ENCODE assay signal across 7 mouse cellular contexts in genomic region chr6:47919646-47920446, GRCm38 (mm10). TPM values are rescaled to one million over a fixed set of nuclear protein-coding genes. Genes with fewer than 3 reads are reported as not detected.
DNase-seq lines count a peak whose midpoint lies in the region; ATAC-seq and TF ChIP-seq lines count a peak whose summit lies in the region.

No protein-coding gene starts in this region.

- WGBS in spleen, adult 2 months = 34% methylated on average over 11 of the region's 11 CpGs
- WGBS in forebrain, embryonic 12.5 days = 21% methylated on average over 11 of the region's 11 CpGs
- 27% methylated on average over 11 of the region's 11 CpGs for WGBS in liver, embryonic 13.5 days (ENCODE audit: insufficient replicate concordance)

- peak overlapping the region; percentile 66 for H3K4me2 ChIP-seq in forebrain, embryonic 12.5 days
- H3K4me2 ChIP-seq in liver, embryonic 13.5 days = peak overlapping the region; percentile 76

- 0 out of 2 replicates have a peak overlapping the region, but pooled peaks have one; percentile 96 for H3K27ac ChIP-seq in spleen, adult 2 months (ENCODE audit: insufficient read depth, low read length)
- H3K27ac ChIP-seq in forebrain, embryonic 12.5 days = peak overlapping the region; percentile 97
- H3K27ac ChIP-seq in liver, embryonic 13.5 days = peak overlapping the region; percentile 98

- no peak for TF ChIP-seq POLR2A in spleen, adult 2 months (IDR thresholded peaks at IDR 0.05; ENCODE audit: low read depth, low read length)

- no peaks in the 10 kb centered on the region for H3K27me3 ChIP-seq in spleen, adult 2 months (ENCODE audit: control insufficient read depth, insufficient read depth, low read length)
- no peaks in the 10 kb centered on the region for H3K27me3 ChIP-seq in forebrain, embryonic 12.5 days
- no peaks in the 10 kb centered on the region for H3K27me3 ChIP-seq in liver, embryonic 13.5 days

- no peak for DNase-seq in spleen, adult 2 months (ENCODE audit: low read depth in 1 of 2, low spot score in 2 of 2)
- no peak for DNase-seq in spleen, postnatal 36 days (ENCODE audit: low spot score in 2 of 2)
- no peak for DNase-seq in liver, embryonic 13.5 days
- no peak for DNase-seq in B cell, adult 2 months
- no peak for DNase-seq in cerebellum, postnatal 10 days
- DNase-seq in adrenal gland, postnatal 36 days = no peak

- H3K9ac ChIP-seq in forebrain, embryonic 12.5 days = peak overlapping the region; percentile 78
- peak overlapping the region; percentile 93 for H3K9ac ChIP-seq in liver, embryonic 13.5 days

- H3K4me1 ChIP-seq in spleen, adult 2 months (ENCODE audit: control insufficient read depth, insufficient read depth, insufficient read length) = peaks cover 8% of the 10 kb centered on the region; the same call in 1 of the 2 replicates
- peaks cover 12% of the 10 kb centered on the region for H3K4me1 ChIP-seq in forebrain, embryonic 12.5 days
- peaks cover 64% of the 10 kb centered on the region for H3K4me1 ChIP-seq in liver, embryonic 13.5 days (replicated peaks)

- no peaks in the 10 kb centered on the region for H3K36me3 ChIP-seq in spleen, adult 2 months (ENCODE audit: control insufficient read depth, insufficient read depth, low read length)
- no peaks in the 10 kb centered on the region for H3K36me3 ChIP-seq in forebrain, embryonic 12.5 days (replicated peaks)
- H3K36me3 ChIP-seq in liver, embryonic 13.5 days = no peaks in the 10 kb centered on the region

- TF ChIP-seq CTCF in spleen, adult 2 months (IDR thresholded peaks at IDR 0.05; ENCODE audit: extremely low read depth, insufficient read depth, insufficient read length, insufficient replicate concordance) = no peak

- H3K9me3 ChIP-seq in forebrain, embryonic 12.5 days = no peaks in the 10 kb centered on the region
- H3K9me3 ChIP-seq in liver, embryonic 13.5 days (replicated peaks) = no peaks in the 10 kb centered on the region

- H3K4me3 ChIP-seq in spleen, adult 2 months (ENCODE audit: extremely low read depth, insufficient read depth, insufficient read length) = peak overlapping the region; percentile 96
- H3K4me3 ChIP-seq in forebrain, embryonic 12.5 days (replicated peaks) = peak overlapping the region; percentile 68
- peak overlapping the region; percentile 89 for H3K4me3 ChIP-seq in liver, embryonic 13.5 days (replicated peaks)

- ATAC-seq in forebrain, embryonic 12.5 days (ENCODE audit: low FRiP score) = peak; percentile 59
- peak; percentile 10 for ATAC-seq in liver, embryonic 13.5 days (ENCODE audit: low read depth)

RNA-seq across cellular contexts. Expression of gene Zfp212, which starts 0.4 kb away (rescaled TPM):
- 8.6 and 9.7 TPM in 2 replicates for polyA plus RNA-seq in spleen, adult 2 months (2012; rRNA removed)
- polyA plus RNA-seq in forebrain, embryonic 12.5 days (2016; fragmentation: Nextera tagmentation; extraction: Ambion mirVana) = 19.7 and 20.6 TPM in 2 replicates
- polyA plus RNA-seq in liver, embryonic 13.5 days (2015; fragmentation: Nextera tagmentation; extraction: Ambion mirVana) = 6.8 and 7.0 TPM in 2 replicates
- total RNA-seq in adrenal gland, postnatal 36 days (2021) = 10 to 100 TPM; 14.7 to 15.2 TPM

RNA-seq across cellular contexts. Expression of gene Zfp956, which starts 33.3 kb away (rescaled TPM):
- polyA plus RNA-seq in spleen, adult 2 months (2012; rRNA removed) = 17.2 and 21.6 TPM in 2 replicates
- 10.3 and 12.1 TPM in 2 replicates for polyA plus RNA-seq in forebrain, embryonic 12.5 days (2016; fragmentation: Nextera tagmentation; extraction: Ambion mirVana)
- polyA plus RNA-seq in liver, embryonic 13.5 days (2015; fragmentation: Nextera tagmentation; extraction: Ambion mirVana) = 3.1 and 3.5 TPM in 2 replicates
- 1 to 10 TPM; 5.2 to 5.7 TPM for total RNA-seq in adrenal gland, postnatal 36 days (2021)

RNA-seq across cellular contexts. Expression of gene Zfp282, which starts 42.8 kb away (rescaled TPM):
- polyA plus RNA-seq in spleen, adult 2 months (2012; rRNA removed) = 6.3 and 7.3 TPM in 2 replicates
- 23.5 and 24.0 TPM in 2 replicates for polyA plus RNA-seq in forebrain, embryonic 12.5 days (2016; fragmentation: Nextera tagmentation; extraction: Ambion mirVana)
- 3.1 and 3.8 TPM in 2 replicates for polyA plus RNA-seq in liver, embryonic 13.5 days (2015; fragmentation: Nextera tagmentation; extraction: Ambion mirVana)
- total RNA-seq in adrenal gland, postnatal 36 days (2021) = 10 to 100 TPM in 1 of 2 experiments, 1 to 10 TPM in 1; 9.9 to 11.2 TPM
